Mouse (Mus musculus) heart, adult 11 months (tissue): Measurements from ENCODE around the gene Rbm8a.

ENCODE experiments used
- DNase-seq: peaks from one replicate; pipeline ENCODE4 v3.0.0; 2022

Gene Rbm8a

DNA sequence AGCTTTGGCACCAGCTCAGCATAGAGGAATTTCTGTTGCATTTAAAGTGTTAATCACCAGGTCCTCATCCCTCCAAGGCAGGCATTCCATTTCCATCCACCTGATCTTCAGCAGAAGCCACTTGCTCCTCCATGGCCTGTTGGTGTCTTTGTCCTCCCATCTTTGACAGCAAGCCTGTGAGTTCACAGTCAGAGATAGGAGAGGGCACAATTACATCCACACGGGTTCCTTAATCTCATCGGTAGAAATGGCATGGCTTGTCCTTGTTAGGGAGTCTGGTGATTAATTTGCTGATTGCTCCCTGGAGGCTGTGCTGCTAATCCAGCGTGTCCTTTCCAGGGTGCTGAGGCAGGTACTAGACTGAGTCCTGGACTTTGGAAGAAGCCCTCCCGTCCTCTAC is 43.8 kb downstream of the Rbm8a start:
- no peak for DNase-seq

DNA sequence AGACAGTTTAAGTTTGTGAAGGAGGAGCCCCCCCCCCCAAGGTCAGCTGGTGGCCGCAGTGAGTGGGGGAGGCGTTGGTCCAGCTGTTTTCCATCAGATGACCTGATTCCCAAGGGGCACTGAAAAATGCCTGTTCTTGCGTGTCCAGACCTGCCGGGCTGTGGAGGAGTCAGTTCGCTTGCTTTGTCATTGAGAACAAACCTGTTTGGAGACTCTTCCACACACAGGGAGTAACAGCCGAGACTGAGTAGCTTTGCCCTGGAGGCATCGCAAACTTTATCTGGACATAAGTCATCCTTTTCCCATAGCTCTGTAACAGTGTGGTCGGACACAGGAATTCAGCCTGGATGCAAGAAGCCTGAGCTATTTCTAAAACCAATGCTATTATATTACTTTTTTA is 44.7 kb downstream of the Rbm8a start:
- DNase-seq: no peak

DNA sequence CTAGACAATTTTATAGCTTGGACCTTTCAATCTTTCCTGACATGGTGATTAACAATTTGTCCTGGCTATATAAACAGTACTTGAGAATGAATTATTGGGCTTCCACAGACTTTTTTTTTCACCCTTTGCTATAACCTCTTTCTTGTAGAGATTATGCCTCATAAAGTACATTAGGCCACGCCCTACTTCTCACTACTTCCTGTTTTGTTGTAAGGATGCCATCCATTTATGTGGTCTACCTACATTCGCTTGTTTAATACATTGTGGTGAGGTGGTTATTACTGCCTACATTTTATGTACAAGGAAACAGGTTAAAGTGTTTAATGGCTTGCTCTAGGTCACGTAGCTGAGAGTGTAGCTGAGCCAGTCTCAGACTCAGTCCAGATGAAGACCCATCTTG is 45.4 kb downstream of the Rbm8a start:
- no peak for DNase-seq

DNA sequence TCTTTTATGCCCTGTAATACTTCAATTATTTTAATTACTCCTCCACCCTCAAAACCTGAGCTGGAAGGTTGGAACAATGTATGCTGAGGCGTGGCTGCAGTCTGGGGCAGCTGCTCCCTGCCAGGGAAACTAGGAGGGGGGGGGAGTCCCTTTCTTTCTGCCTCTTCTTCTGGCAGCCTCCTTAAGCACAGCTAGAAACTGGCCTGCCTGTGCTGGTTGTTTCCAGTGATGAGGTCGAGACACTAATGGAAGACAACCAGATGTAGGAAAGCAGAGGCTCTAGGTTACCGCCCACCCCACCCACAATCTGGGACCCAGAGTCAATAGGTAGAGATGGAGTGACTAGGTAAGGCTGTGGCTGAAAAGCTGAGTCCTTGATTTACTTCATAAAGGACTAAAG is 46.0 kb downstream of the Rbm8a start:
- no peak for DNase-seq

DNA sequence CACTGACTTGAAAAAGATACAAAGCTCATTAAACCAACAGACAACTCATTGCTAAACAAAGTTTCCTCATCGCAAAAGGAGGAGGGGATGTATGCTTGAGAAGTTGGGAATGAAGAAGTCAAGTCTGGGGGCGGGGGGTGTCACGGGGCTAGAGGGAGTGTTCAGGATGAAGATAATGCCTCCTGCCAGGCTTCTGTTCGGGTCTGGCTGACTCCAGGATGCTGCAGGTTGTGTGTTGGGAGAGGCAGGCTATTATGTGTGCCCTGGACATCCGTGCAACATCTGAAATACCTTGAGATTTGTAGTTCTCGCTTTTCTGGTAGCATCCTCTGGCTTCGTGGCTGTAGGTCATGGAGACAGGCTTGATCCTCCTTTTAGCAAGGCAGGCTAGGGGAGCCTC is 48.7 kb downstream of the Rbm8a start:
- no peak for DNase-seq

DNA sequence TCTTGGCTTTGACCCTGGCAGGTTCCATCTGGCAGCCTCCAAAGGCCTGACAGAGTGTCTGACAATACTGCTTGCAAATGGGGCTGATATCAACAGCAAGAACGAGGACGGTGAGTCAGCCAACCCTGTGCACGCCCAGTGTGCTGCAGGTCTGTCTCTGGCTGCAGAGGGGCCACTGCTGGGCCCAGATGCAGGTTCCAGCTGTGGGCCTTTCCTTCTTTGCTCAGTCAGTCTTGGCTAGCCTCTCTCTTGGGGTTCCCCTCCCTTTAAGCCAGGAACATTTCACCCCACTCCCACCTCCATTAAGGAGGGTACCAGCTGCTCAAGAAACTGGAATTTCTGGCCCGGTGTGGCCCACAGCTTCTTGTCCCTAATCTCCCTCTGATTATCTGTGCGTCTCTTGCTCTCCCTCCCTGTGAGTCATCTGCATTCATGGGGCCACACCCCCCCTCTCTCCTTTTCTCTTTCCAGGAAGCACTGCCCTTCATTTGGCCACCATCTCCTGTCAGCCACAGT is 49.5 kb downstream of the Rbm8a start:
- DNase-seq: peak; percentile 84

DNA sequence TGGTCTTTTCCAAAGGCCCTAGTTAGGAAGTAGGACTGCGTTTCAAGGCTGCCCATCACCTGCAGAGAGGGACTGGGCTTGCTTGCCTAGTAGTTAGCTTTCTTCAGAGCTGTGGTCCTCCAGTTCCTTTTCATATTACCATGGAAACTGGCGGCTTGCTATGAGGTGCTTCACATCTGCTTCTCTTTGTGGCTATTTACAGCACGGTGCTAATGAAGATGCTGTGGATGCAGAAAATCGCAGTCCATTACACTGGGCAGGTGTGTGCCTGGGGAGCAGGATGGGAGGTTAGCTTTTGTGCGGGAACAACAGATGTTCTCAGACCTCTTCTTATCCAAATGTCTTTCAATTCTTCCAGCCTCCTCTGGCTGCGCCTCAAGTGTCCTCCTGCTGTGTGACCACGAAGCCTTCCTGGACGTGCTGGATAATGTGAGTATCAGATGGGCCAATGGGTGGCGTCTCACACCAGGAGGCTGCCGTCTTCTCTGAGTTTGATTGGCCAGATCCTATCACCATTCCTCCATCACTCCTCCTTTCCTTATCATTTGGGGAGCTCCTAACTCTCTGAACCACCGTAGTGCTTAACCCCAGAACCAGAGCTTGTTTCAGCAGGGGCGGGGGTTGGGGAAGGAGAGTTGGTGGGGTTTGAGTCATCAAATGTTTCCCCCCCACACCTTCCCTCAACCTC is 50.7 kb downstream of the Rbm8a start:
- peak; percentile 72 for DNase-seq
